Mouse (Mus musculus): Measurements from ENCODE around the gene Ptprk.

Ptprk gene

GRCm38 (mm10) chr10:28112826-28113589, 38.4 kb downstream of the Ptprk start:
- DNase-seq (ENCODE audit: low spot score in 2 of 2): no peak

GRCm38 (mm10) chr10:28113879-28114278, 39.3 kb downstream of the Ptprk start:
- DNase-seq (ENCODE audit: low spot score in 2 of 2): no peak

GRCm38 (mm10) chr10:28116982-28117381, 42.4 kb downstream of the Ptprk start:
- no peak for DNase-seq (ENCODE audit: low spot score in 2 of 2)

GRCm38 (mm10) chr10:28118783-28119365, 44.3 kb downstream of the Ptprk start:
- DNase-seq (ENCODE audit: low spot score in 2 of 2): no peak

GRCm38 (mm10) chr10:28123881-28124280, 49.3 kb downstream of the Ptprk start:
- DNase-seq (ENCODE audit: low spot score in 2 of 2): no peak

- DNase-seq (ENCODE audit: low spot score in 2 of 2): no peak
Measured at GRCm38 (mm10) chr10:28128011-28128410, 53.4 kb downstream of the Ptprk start.

- no peak for DNase-seq (ENCODE audit: low spot score in 2 of 2)
Measured at GRCm38 (mm10) chr10:28128450-28128849, 53.8 kb downstream of the Ptprk start.

- no peak for DNase-seq (ENCODE audit: low spot score in 2 of 2)
Measured at GRCm38 (mm10) chr10:28130422-28130821, 55.8 kb downstream of the Ptprk start.

- DNase-seq (ENCODE audit: low spot score in 2 of 2): no peak
Measured at GRCm38 (mm10) chr10:28133770-28134169, 59.1 kb downstream of the Ptprk start.

GRCm38 (mm10) chr10:28138399-28138798, 63.8 kb downstream of the Ptprk start:
- DNase-seq (ENCODE audit: low spot score in 2 of 2): no peak

- no peak for DNase-seq (ENCODE audit: low spot score in 2 of 2)
Measured at GRCm38 (mm10) chr10:28144459-28144858, 69.8 kb downstream of the Ptprk start.

- DNase-seq (ENCODE audit: low spot score in 2 of 2): no peak
Measured at GRCm38 (mm10) chr10:28145326-28145725, 70.7 kb downstream of the Ptprk start.

GRCm38 (mm10) chr10:28155688-28156685, 81.4 kb downstream of the Ptprk start:
- no peak for DNase-seq (ENCODE audit: low spot score in 2 of 2)

- DNase-seq (ENCODE audit: low spot score in 2 of 2): no peak
Measured at GRCm38 (mm10) chr10:28159716-28160115, 85.1 kb downstream of the Ptprk start.

- no peak for DNase-seq (ENCODE audit: low spot score in 2 of 2)
Measured at GRCm38 (mm10) chr10:28161306-28161705, 86.7 kb downstream of the Ptprk start.

- no peak for DNase-seq (ENCODE audit: low spot score in 2 of 2)
Measured at GRCm38 (mm10) chr10:28164250-28164649, 89.6 kb downstream of the Ptprk start.

GRCm38 (mm10) chr10:28164746-28165145, 90.1 kb downstream of the Ptprk start:
- no peak for DNase-seq (ENCODE audit: low spot score in 2 of 2)

- DNase-seq (ENCODE audit: low spot score in 2 of 2): no peak
Measured at GRCm38 (mm10) chr10:28166610-28167009, 92.0 kb downstream of the Ptprk start.

- no peak for DNase-seq (ENCODE audit: low spot score in 2 of 2)
Measured at GRCm38 (mm10) chr10:28167097-28167496, 92.5 kb downstream of the Ptprk start.

- DNase-seq (ENCODE audit: low spot score in 2 of 2): no peak
Measured at GRCm38 (mm10) chr10:28171196-28171595, 96.6 kb downstream of the Ptprk start.

GRCm38 (mm10) chr10:28178876-28179275, 104.3 kb downstream of the Ptprk start:
- no peak for DNase-seq (ENCODE audit: low spot score in 2 of 2)

- DNase-seq (ENCODE audit: low spot score in 2 of 2): no peak
Measured at GRCm38 (mm10) chr10:28182081-28182480, 107.5 kb downstream of the Ptprk start.
